Mouse (Mus musculus) megakaryocyte-erythroid progenitor cell, adult 5-6 weeks (primary cell): ENCODE data around the gene Myt1l. TPM values are rescaled to one million over a fixed set of nuclear protein-coding genes. Genes with fewer than 3 reads are reported as not detected.

Source experiments
- ATAC-seq: replicated peaks from 2 replicates; pipeline ENCODE4 v1.8.0; 2016; ENCODE audit warnings: mild to moderate bottlenecking, inconsistent platforms; ENCODE audit not compliant: severe bottlenecking, poor library complexity, low FRiP score, low TSS enrichment
- total RNA-seq, 2 experiments: library from RNA; stranded (forward) in 1 of 2; stranded (reverse) in 1 of 2; fragments of 200-1000, 215-1000 nt in 1 of 2; fragments of >200 nt in 1 of 2; fragmentation: Nextera tagmentation in 1 of 2; gene quantifications; 2 replicates each; pipeline ENCODE4 v1.2.3; 2014 to 2017

Myt1l gene
- total RNA-seq, 2 experiments from 2014 or later = 0.89 TPM; not detected in 1

DNA sequence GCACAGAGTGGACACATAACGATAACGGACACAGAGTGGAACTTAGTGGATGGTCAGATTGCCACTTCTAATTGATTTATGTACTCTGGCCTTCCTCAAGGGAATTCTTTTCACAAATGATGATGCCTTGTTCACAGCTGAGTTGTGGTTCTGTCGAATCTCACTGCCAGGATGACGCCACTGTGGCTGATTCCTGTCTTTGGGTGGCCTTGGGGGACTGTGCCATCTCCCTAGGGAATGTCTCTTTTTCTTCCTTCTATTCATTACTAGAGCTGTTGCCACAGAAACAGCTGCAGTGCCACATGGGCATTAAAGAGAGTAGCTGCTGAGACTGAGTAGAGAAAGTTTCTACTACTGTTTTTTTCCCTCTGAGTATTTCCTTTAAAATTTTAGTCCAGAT, 340.1 kb downstream of the Myt1l start:
- no peak for ATAC-seq

DNA sequence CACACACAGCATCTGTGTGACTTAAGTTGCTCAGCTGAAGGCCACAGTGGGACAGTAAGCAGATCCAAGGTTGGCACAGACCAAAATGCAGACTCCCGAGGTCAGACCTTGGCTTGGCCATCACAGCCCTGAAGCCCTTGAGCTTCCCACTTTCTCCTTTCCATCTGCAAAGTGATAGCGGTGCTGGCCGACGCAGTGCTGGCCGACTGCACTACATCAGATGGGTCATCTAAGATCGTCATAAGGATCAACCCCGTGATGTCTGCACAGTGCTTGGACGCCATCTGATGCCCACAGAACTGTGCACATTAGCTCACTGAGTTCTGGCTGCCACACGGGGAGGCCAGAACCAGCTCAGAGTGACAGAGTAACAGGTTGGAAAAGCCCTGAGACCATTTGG, 340.6 kb downstream of the Myt1l start:
- ATAC-seq = no peak

DNA sequence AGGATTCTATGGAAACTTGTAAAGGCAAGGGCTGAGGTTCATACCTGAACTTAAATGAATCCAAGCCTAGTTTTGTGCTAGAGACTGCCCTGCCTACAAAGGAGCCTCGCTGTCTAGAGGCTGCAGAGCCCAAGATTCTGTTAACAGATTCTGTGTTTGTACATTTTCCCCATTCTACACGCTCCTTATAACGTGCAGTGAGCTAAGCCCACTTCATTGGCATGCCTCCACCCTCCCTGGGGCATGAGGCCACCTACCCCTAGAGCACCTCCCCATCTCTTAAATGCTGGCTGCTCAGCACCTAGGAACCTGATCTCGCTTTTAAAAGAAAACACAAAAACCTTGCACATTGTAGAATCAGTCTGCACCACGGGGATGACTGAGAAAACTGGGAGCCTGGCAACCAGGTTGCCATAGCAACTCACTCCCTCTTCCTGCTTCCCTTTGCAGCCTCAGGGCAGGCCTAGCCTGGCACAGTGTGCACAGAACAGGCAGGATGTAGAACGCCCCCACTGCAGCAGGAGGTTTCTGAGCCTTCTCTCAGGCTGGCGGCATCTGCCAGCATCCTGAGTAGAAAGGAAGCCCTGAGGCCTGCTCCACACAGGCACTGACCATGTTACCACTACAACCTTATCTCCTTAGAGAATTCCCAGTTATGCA, 344.1 kb downstream of the Myt1l start:
- no peak for ATAC-seq

GRCm38 (mm10) chr12:29873281-29873772, 345.1 kb downstream of the Myt1l start:
- ATAC-seq = no peak

- no peak for ATAC-seq
Observed at GRCm38 (mm10) chr12:29877977-29878376, 349.8 kb downstream of the Myt1l start.

DNA sequence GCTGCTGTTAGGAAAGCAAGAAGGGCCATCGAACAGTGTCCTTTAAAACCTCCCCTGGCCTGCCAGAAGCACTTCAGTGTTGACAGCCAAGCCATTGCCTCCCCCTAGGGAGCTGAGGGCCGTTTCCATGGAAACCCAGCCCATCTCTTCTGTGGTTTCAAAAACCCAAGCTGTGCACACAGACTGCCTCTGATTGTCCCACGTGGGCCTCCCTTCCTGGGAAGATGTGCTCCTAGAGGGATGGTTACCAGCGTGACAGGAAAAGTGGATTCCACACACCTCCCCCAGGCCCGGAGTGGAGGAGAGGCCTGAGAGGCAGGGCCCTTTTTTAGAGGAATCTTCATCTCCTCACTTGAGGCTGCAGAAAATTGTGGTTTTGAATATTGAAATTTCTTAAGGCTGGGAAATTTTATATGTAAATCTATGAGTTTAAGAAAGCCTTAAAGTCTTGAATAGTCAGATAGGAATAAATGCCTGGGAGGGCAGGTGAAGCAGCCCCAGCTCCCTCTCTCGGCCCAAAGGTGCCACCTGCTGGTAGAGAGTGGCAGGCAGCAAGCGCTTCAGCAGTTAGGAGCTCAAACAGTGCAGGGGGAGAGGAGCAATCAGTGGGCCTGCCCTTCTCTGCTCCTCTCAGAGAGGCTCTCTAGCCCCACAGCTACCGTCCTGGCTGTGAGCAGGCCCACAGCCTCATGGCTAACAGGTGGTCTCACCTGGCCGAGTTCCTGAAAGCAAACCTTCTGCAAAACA, 354.9 kb downstream of the Myt1l start:
- ATAC-seq = no peak

DNA sequence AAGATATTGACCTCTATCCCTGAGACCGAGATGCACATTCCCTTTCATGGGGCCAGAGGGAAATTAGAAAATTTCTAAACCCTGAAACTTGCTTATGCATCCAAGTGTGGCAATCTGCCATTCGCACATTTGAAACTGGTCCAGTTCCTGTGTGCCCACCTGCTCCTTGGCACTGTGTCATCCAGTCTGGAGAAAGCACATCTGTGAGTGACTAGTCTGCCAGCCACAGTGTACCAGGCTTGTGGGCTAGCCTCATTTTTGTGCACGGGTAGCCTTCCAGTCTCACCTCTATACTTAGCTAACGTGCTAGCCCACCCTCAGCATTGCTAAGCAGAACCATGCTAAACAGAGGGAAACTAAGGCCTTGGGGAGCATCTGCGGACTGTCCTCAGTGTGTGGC, 356.2 kb downstream of the Myt1l start:
- no peak for ATAC-seq

GRCm38 (mm10) chr12:29894669-29895068, 366.5 kb downstream of the Myt1l start:
- no peak for ATAC-seq

- ATAC-seq = no peak
Observed at GRCm38 (mm10) chr12:29897533-29898085, 369.4 kb downstream of the Myt1l start.

- no peak for ATAC-seq
Observed at GRCm38 (mm10) chr12:29904101-29904874, 376.1 kb downstream of the Myt1l start.

DNA sequence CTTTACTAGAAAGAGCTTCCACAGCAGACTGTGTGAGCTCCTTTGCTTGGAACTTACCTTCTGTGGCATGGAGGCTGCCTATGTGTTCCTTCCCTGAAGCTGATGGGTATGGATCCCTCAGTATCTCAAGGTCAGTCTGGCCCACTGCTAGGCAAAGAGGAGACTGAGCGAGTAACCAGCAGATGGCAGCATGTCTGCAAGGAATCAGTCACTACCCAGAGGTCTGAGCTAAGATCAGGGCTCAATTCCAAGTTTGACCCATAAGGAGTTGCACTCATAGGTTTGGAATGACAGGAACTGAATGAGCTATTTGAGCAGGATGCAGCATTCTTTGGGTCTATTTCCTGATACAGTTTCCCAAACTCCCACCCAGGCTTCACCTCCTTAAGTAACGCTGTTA, 378.9 kb downstream of the Myt1l start:
- ATAC-seq = no peak

DNA sequence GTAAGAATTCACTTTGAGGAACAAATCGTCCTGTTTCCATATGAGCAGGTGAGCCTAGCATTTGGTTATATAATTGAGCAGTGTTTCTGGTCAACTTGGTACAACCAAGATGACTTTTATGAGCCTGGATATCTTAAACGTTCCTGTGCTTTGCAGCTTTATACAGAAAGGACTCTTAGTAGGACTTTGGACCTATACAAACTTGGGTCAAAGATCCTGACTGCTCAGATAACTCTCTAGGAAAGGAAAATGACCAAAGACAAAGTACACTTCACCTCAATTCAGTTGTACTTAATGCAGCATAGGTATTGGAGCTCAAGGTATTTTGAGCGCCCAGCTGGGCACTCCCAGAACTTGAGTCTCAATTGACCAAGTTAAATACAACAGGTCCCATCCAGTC, 388.0 kb downstream of the Myt1l start:
- no peak for ATAC-seq

DNA sequence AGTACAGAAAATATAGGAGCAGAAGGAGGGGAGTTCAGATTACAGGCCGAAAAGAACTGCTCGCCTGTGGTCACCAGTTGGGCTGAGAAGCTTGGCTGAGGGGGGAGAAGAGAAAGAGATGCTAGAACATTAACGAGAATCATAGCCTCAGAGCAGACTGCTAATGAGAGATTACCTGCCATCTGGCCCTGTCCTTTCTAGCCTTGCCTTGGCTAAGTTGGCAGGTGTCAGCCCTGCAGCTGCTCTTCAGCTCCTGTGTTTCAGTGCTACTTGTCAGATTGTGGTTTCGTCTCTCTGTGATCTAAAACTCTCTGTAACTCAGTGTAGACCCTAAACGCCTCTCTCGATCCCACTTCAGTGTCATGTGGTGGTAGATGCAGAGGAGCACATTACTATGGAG, 388.6 kb downstream of the Myt1l start:
- ATAC-seq = no peak

DNA sequence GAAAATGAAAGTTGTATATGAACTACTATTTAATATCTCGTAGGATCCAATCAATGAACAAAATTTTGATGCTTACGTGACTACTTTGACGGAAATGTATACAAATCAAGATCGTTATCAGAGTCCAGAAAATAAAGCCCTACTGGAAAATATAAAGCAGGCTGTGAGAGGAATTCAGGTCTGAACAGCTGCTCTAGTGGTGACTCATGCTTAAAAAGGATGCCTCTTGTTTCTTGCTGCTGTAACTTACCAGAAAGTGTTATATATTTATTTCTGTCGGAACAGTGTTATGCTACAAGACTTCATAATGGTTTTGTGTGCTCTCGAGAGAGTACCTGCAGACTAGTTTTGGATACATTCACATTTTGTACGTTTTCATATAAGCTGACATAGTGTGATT, 392.1 kb downstream of the Myt1l start:
- no peak for ATAC-seq

GRCm38 (mm10) chr12:29921481-29921880, 393.3 kb downstream of the Myt1l start:
- ATAC-seq = no peak

DNA sequence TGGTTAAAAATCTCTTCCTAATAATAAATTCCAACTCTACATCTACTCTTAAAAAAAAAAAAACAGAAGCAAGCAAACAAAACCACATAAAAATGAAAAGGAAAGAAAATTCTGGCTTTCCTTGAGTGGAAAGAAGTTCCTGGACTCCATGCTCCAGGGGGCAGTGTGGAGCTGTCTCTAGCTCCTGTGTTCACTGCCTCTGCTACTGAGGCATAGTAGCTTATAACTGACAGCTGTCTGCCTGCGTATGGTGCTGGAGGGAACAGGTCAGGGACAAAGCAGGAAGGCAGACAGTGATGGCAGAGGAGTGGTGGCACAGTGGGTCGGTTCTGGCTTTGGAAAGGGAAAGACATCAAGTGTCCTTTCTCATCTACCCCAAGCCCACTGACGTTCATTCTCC, 398.7 kb downstream of the Myt1l start:
- ATAC-seq = no peak

GRCm38 (mm10) chr12:29930591-29930990, 402.4 kb downstream of the Myt1l start:
- no peak for ATAC-seq

- no peak for ATAC-seq
Observed at GRCm38 (mm10) chr12:29932951-29933350, 404.8 kb downstream of the Myt1l start.

DNA sequence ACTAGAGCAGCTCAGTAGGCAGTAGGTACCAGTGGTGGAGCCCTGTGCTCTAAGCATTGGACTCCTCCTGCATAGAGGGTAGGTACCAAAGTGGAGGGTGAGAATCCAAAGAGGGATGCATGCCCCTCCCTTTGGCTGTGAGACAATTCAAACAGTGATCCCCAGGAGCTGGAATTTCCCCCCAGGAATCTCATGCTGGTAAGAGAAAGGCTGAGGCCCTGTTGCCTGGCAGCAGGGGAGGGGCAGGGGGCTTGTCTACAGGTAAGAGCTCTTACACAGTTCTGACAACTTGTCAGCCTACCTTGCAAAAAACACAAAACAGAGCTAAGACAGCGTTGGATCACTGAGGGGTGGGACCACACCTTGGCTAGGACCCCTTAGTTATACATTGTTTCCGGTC, 405.3 kb downstream of the Myt1l start:
- ATAC-seq = no peak

GRCm38 (mm10) chr12:29934120-29934581, 406.0 kb downstream of the Myt1l start:
- no peak for ATAC-seq
